Mouse (Mus musculus): ENCODE data around the gene Cldn2.

The Cldn2 gene

GRCm38 (mm10) chrX:139808501-139808900, 7.9 kb downstream of the Cldn2 start:
- peak; percentile 38 for DNase-seq

DNA sequence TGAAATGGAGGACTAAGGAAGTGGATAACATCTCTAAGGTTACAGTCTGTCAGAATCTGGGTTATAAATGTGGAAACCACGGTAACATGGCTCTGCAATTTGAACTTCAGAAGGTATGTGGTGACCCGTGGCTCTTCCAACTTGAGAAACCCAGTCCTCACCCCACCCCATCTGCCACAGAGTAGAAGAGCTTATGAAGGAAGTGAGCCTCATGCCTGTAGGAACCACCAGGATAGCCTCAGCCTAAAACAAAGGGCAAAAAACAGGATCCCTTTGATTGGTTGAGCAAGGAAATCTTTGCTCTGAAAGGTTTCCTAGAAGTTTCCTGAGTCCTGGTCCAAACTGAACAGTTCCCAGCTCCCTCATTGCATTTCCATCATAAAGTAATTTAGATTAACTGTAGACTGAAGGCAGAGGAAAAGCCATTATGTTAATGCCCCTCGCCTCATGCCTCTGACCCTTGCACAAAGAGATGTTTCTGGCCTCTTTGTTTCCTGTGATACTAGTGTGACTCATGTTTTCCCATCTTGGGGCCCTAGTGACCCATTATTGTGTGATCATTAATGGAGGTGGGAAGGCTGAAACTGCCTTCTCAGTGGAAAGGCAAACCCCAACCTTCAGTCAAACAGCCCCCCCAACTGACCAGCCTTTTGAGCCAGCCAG, 12.1 kb downstream of the Cldn2 start:
- no peak for DNase-seq

DNA sequence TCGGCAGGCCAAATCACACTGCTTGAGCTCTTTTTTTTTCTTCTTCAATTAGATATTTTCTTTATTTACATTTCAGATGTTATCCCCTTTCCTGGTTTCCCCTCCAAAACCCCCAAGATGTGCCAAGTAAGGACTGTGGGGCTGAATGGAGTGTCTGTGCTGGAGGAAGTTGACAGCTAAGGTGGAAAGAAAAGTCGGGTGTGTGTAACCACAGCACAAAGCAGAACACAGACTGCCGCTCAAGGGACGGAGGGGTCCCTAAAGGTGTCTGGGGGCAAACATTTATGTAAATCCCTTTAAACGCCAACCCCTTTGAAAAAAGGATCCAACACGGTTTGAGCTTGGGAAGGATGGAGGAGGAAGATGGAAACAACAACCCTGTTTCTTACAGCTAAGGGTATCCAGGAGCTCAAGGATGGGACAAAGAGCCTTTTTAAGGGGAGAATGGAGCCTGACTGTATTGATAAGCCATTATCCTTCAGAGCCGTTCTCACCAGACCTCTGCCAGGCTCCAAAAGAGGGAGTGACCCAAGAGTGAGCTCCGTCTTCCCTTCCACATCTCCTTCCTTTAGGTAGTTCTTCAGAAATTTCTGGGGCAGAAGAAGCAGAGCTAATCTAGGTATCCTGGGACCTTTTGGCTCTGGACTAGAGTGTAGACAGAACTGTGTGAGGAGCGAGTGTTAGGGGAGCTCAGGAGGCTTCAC, 12.8 kb downstream of the Cldn2 start:
- no peak for DNase-seq

- DNase-seq: no peak
Observed at GRCm38 (mm10) chrX:139814018-139814635, 13.5 kb downstream of the Cldn2 start.

GRCm38 (mm10) chrX:139815201-139815600, 14.6 kb downstream of the Cldn2 start:
- no peak for DNase-seq

DNA sequence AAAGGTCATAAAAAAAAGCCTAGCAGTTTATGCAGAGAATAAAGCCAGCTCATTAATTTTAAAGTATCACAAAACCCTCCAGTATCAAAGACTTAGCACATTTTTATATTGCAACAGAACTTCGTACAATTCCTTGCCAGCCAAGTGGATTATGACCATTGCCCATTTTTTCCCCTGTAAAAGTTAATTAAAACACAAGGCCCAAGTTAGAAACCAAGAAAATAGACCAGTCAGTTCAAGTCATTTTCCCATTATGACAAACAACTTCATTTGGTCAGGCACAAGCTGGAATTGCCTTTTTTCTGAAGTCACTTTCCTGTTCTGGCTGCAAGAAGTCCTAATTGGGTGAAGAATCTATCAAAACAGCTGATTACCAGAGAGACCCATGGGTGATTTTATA, 24.8 kb downstream of the Cldn2 start:
- no peak for DNase-seq

- DNase-seq: no peak
Observed at GRCm38 (mm10) chrX:139826926-139827325, 26.3 kb downstream of the Cldn2 start.

- no peak for DNase-seq
Observed at GRCm38 (mm10) chrX:139828363-139829092, 27.9 kb downstream of the Cldn2 start.

- peak; percentile 24 for DNase-seq
Observed at GRCm38 (mm10) chrX:139832464-139832863, 31.8 kb downstream of the Cldn2 start.

DNA sequence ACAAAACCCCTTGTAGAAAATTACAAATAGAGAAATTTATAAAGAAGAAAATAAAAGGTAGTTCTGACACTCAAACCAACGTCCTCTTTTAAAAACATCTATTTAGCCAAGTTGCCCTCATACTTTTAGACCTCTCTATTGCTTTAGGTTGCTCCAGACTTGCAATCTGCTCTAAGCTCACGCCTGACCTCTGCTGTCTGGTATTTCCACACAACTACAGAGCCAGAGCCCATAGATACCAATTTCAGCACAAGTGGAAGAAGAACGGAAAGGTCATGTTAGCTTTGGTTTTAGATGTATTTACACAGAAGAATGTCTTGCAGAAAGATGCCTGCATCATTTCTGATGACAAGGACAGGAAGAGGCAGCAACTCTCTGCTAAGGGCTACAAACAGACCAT, 38.4 kb downstream of the Cldn2 start:
- DNase-seq: no peak

DNA sequence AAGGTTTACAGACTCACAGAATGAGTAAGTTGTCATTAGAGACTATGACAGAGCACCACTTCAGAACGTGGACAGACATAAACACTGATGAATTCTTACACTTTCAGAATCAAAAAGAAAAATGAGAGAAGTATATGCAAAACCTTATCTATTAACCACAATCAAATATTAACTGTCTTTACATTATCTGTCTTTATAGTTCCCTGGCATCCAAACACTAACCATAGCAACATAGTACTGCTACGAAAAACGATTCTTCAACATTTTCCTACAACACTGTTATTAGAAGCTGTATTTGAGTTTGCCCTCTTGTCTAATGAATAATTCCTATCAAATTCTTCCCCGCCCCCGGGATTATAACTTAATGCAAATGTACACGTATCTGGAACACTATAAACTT, 40.5 kb downstream of the Cldn2 start:
- no peak for DNase-seq

DNA sequence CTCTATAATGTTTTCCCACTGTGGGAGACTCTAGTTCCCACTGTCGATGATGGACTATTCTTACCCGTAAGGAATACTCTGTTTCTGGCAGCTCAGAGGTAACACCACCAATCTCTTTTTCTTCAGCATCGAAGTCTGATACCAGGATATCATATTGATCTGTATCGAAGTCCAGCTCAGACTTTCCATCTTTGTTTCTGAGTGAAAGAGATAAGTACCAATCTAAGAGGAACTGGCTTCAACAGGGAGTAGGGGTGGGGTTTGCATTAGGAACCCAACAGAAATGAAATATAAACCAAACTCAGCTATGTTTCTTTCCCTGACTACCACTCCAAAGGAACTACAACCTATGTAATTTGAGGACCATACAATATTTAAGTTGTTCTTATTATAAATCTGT, 54.2 kb downstream of the Cldn2 start:
- no peak for DNase-seq

DNA sequence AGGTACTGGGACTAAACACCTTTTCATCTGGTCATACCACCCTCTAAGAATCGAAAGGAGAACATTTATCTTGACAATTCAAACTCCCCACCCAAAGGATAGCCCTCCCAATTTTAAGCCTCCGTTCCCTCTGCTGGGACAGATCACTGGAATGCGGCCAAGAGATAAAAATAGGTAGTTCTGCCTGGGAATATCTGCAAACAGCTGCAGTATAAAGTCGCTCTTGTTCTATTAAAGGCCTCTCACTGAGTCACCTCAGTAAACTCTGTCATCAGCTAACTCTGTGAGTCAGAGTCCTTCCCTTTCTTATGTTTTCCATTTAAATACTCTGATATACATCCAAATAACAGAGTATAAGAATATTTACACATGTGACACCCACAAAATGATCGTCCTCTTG, 58.8 kb downstream of the Cldn2 start:
- DNase-seq: no peak
